Mouse (Mus musculus) midbrain, embryonic 16.5 days (tissue): ENCODE measurements around the gene Tmem169. TPM values are rescaled to one million over a fixed set of nuclear protein-coding genes. Genes with fewer than 3 reads are reported as not detected.

Experiments used
- ATAC-seq: fragments of 200-750 bp; cut with Nextera tagmentation; 2 replicates; pipeline ENCODE4 v1.8.0; 2017; ENCODE audit warnings: moderate TSS enrichment
- H3K27ac ChIP-seq: fragments of 300-500 bp; sonication (generic); 2 replicates; pipeline ENCODE4 v1.5.1; 2014; ENCODE audit warnings: mild to moderate bottlenecking, low read length, mixed read lengths
- H3K27me3 ChIP-seq: fragments of 300-500 bp; sonication (generic); 2 replicates; pipeline ENCODE4 v1.6.1; 2014; ENCODE audit warnings: low read depth, low read length, mixed read lengths; ENCODE audit not compliant: control insufficient read depth, insufficient read depth
- H3K36me3 ChIP-seq: fragments of 300-500 bp; sonication (generic); 2 replicates; pipeline ENCODE4 v1.6.1; 2014; ENCODE audit warnings: mild to moderate bottlenecking, low read length, moderate library complexity, mixed read lengths; ENCODE audit not compliant: control insufficient read depth, insufficient read depth
- H3K4me1 ChIP-seq: fragments of 300-500 bp; sonication (generic); 2 replicates; pipeline ENCODE4 v1.6.1; 2014; ENCODE audit warnings: mild to moderate bottlenecking, low read length, mixed read lengths; ENCODE audit not compliant: control insufficient read depth, insufficient read depth
- H3K4me2 ChIP-seq: fragments of 300-500 bp; sonication (generic); 2 replicates; pipeline ENCODE4 v1.6.1; 2014; ENCODE audit warnings: mild to moderate bottlenecking, low read length, mixed read lengths
- H3K4me3 ChIP-seq: fragments of 300-500 bp; sonication (generic); 2 replicates; pipeline ENCODE4 v1.5.1; 2014; ENCODE audit warnings: low read depth, mild to moderate bottlenecking, low read length, moderate library complexity, mixed read lengths
- H3K9ac ChIP-seq: fragments of 300-500 bp; sonication (generic); 2 replicates; pipeline ENCODE4 v1.6.1; 2014; ENCODE audit warnings: low read depth, low read length, mixed read lengths
- H3K9me3 ChIP-seq: fragments of 300-500 bp; sonication (generic); replicated peaks from 2 replicates; pipeline ENCODE4 v1.6.1; 2014; ENCODE audit warnings: mild to moderate bottlenecking, low read length, mixed read lengths; ENCODE audit not compliant: control insufficient read depth, poor library complexity, severe bottlenecking
- WGBS: fragments of 180-500 bp; shearing (Covaris S2); extraction: QIAGEN DNeasy Blood & Tissue Kit; methylation state at CpG from one replicate; pipeline ENCODE4 v1.1.7; 2014; 5-methylcytosine and 5-hydroxymethylcytosine counted together
- polyA plus RNA-seq: library from polyadenylated mRNA; unstranded; fragments of >200 nt; fragmentation: Nextera tagmentation; extraction: Ambion mirVana; gene quantifications from 2 replicates; pipeline ENCODE4 v1.2.1, GENCODE M21; 2015

Tmem169 gene
- polyA plus RNA-seq, 1 experiment from 2014 or later, result 40.8 TPM

GRCm38 (mm10) chr1:72278085-72278484 lies 6.1 kb upstream of the Tmem169 start:
- 89% methylated on average over 3 of the region's 3 CpGs for WGBS
- ATAC-seq, result no peak

GRCm38 (mm10) chr1:72282604-72283003 lies 1.6 kb upstream of the Tmem169 start:
- no peak overlapping the region for H3K27ac ChIP-seq
- no peak overlapping the region for H3K9ac ChIP-seq
- H3K27me3 ChIP-seq, result no peaks in the 10 kb centered on the region
- H3K4me2 ChIP-seq, result no peak overlapping the region
- H3K36me3 ChIP-seq, result no peaks in the 10 kb centered on the region
- 84% methylated on average over 1 of the region's 1 CpGs for WGBS
- H3K9me3 ChIP-seq, result no peaks in the 10 kb centered on the region
- peaks cover 22% of the 10 kb centered on the region for H3K4me1 ChIP-seq
- no peak overlapping the region for H3K4me3 ChIP-seq
- no peak for ATAC-seq

More at GRCm38 (mm10) chr1:72278085-72278484, 6.1 kb upstream of the Tmem169 start:
- Histone ChIP-seq H3K9ac (no peak overlapping the region), H3K27me3 (no peaks in the 10 kb centered on the region), H3K36me3 (no peaks in the 10 kb centered on the region), H3K27ac (no peak overlapping the region), H3K9me3 (no peaks in the 10 kb centered on the region), H3K4me3 (no peak overlapping the region), H3K4me2 (no peak overlapping the region), H3K4me1 (no peaks in the 10 kb centered on the region)

GRCm38 (mm10) chr1:72284539-72284938 lies 370 bp downstream of the Tmem169 start:
- WGBS, result 4% methylated on average over 5 of the region's 5 CpGs
- no peaks in the 10 kb centered on the region for H3K9me3 ChIP-seq
- H3K4me2 ChIP-seq, result peak overlapping the region; percentile 91
- peaks cover 22% of the 10 kb centered on the region for H3K4me1 ChIP-seq
- H3K9ac ChIP-seq, result peak overlapping the region; percentile 73
- no peaks in the 10 kb centered on the region for H3K36me3 ChIP-seq
- peak overlapping the region; percentile 85 for H3K27ac ChIP-seq
- no peaks in the 10 kb centered on the region for H3K27me3 ChIP-seq
- ATAC-seq, result peak; percentile 82
- peak overlapping the region; percentile 52 for H3K4me3 ChIP-seq

- Histone ChIP-seq H3K4me1 (peaks cover 22% of the 10 kb centered on the region), H3K4me2 (peak overlapping the region; percentile 91), H3K27ac (peak overlapping the region; percentile 85), H3K36me3 (no peaks in the 10 kb centered on the region), H3K27me3 (no peaks in the 10 kb centered on the region), H3K9me3 (no peaks in the 10 kb centered on the region), H3K9ac (0 out of 2 replicates have a peak overlapping the region, but pooled peaks have one; percentile 20), H3K4me3 (0 out of 2 replicates have a peak overlapping the region, but pooled peaks have one; percentile 3)
- WGBS, result 7% methylated on average over 5 of the region's 5 CpGs
- ATAC-seq, result peak; percentile 40; the same call in 1 of the 2 replicates
Measured at GRCm38 (mm10) chr1:72286904-72287303, 2.7 kb downstream of the Tmem169 start.

GRCm38 (mm10) chr1:72287893-72288292 lies 3.7 kb downstream of the Tmem169 start:
- Histone ChIP-seq H3K27me3 (no peaks in the 10 kb centered on the region), H3K9me3 (no peaks in the 10 kb centered on the region), H3K9ac (no peak overlapping the region), H3K36me3 (no peaks in the 10 kb centered on the region), H3K4me1 (peaks cover 22% of the 10 kb centered on the region), H3K27ac (no peak overlapping the region), H3K4me3 (no peak overlapping the region), H3K4me2 (no peak overlapping the region)
- no peak for ATAC-seq
- 97% methylated on average over 4 of the region's 4 CpGs for WGBS

- 92% methylated on average over 4 of the region's 4 CpGs for WGBS
- no peak overlapping the region for H3K4me2 ChIP-seq
- no peak overlapping the region for H3K4me3 ChIP-seq
- no peaks in the 10 kb centered on the region for H3K9me3 ChIP-seq
- H3K27me3 ChIP-seq, result no peaks in the 10 kb centered on the region
- H3K36me3 ChIP-seq, result no peaks in the 10 kb centered on the region
- ATAC-seq, result no peak
- no peak overlapping the region for H3K9ac ChIP-seq
- no peak overlapping the region for H3K27ac ChIP-seq
- peaks cover 20% of the 10 kb centered on the region for H3K4me1 ChIP-seq
Measured at GRCm38 (mm10) chr1:72288527-72289150, 4.5 kb downstream of the Tmem169 start.

- no peak overlapping the region for H3K27ac ChIP-seq
- H3K36me3 ChIP-seq, result 0 out of 2 replicates have a peak, but pooled peaks cover 2% of the 10 kb centered on the region
- no peaks in the 10 kb centered on the region for H3K9me3 ChIP-seq
- 97% methylated on average over 4 of the region's 4 CpGs for WGBS
- H3K4me2 ChIP-seq, result no peak overlapping the region
- no peaks in the 10 kb centered on the region for H3K27me3 ChIP-seq
- H3K4me1 ChIP-seq, result peaks cover 17% of the 10 kb centered on the region
- no peak for ATAC-seq
- H3K9ac ChIP-seq, result no peak overlapping the region
- no peak overlapping the region for H3K4me3 ChIP-seq
Measured at GRCm38 (mm10) chr1:72290896-72291295, 6.7 kb downstream of the Tmem169 start.

- no peak overlapping the region for H3K4me3 ChIP-seq
- no peaks in the 10 kb centered on the region for H3K27me3 ChIP-seq
- H3K4me1 ChIP-seq, result peaks cover 12% of the 10 kb centered on the region
- H3K36me3 ChIP-seq, result 0 out of 2 replicates have a peak, but pooled peaks cover 2% of the 10 kb centered on the region
- H3K9ac ChIP-seq, result no peak overlapping the region
- no peak for ATAC-seq
- WGBS, result 93% methylated on average over 4 of the region's 4 CpGs
- no peak overlapping the region for H3K27ac ChIP-seq
- no peaks in the 10 kb centered on the region for H3K9me3 ChIP-seq
- no peak overlapping the region for H3K4me2 ChIP-seq
Measured at GRCm38 (mm10) chr1:72291421-72291820, 7.3 kb downstream of the Tmem169 start.

GRCm38 (mm10) chr1:72291925-72292324 lies 7.8 kb downstream of the Tmem169 start:
- ATAC-seq, result no peak
- Histone ChIP-seq H3K9me3 (no peaks in the 10 kb centered on the region), H3K36me3 (0 out of 2 replicates have a peak, but pooled peaks cover 2% of the 10 kb centered on the region), H3K9ac (no peak overlapping the region), H3K27ac (no peak overlapping the region), H3K4me1 (peaks cover 7% of the 10 kb centered on the region), H3K4me3 (no peak overlapping the region), H3K4me2 (no peak overlapping the region), H3K27me3 (no peaks in the 10 kb centered on the region)
- 94% methylated on average over 2 of the region's 2 CpGs for WGBS
